ENCODE assay signal across 26 mouse cellular contexts in genomic region chr14:27011561-27011960, GRCm38 (mm10). TPM values are rescaled to one million over a fixed set of nuclear protein-coding genes. Genes with fewer than 3 reads are reported as not detected.
"Had no signal": no experiment of that assay in that cellular context is flagged by ENCODE, and none has a peak within 500 bp of the region (broad histone marks: within the 10 kb centered on the region; RNA-seq: fewer than 3 reads in every experiment).

No protein-coding gene starts in this region.

- H3K4me1 ChIP-seq: lung, embryonic 15.5 days; neural tube, embryonic 12.5 days; neural tube, embryonic 15.5 days had no signal

- H3K4me3 ChIP-seq: left cerebral cortex, adult 2 months; liver, embryonic 13.5 days; lung, embryonic 15.5 days; megakaryocyte, embryonic 14.5 days; midbrain, embryonic 10.5 days; neural tube, embryonic 12.5 days; neural tube, embryonic 15.5 days had no signal

- H3K9me3 ChIP-seq: liver, embryonic 13.5 days; lung, embryonic 15.5 days; megakaryocyte, embryonic 14.5 days; midbrain, embryonic 10.5 days; neural tube, embryonic 12.5 days; neural tube, embryonic 15.5 days had no signal

- H3K27ac ChIP-seq: left cerebral cortex, adult 2 months; liver, embryonic 13.5 days; lung, embryonic 15.5 days; midbrain, embryonic 10.5 days; neural tube, embryonic 12.5 days; neural tube, embryonic 15.5 days had no signal

- H3K27me3 ChIP-seq: liver, embryonic 13.5 days; neural tube, embryonic 12.5 days; neural tube, embryonic 15.5 days had no signal

- DNase-seq: kidney, adult 11 months; kidney, adult 8-10 months; kidney, postnatal 14 days; kidney, postnatal 4 days; layer of hippocampus, postnatal 36 days; liver, embryonic 13.5 days; lung, adult 18-20 months; lung, postnatal 10 days; lung, postnatal 36 days; midbrain, embryonic 14.5 days; right cerebral cortex, adult 18-20 months; right cerebral cortex, postnatal 14 days; right cerebral cortex, postnatal 4 days; thymus, postnatal 4 days had no signal

- H3K9ac ChIP-seq: liver, embryonic 13.5 days; lung, embryonic 15.5 days; neural tube, embryonic 12.5 days; neural tube, embryonic 15.5 days had no signal

- H3K36me3 ChIP-seq: liver, embryonic 13.5 days; lung, embryonic 15.5 days; midbrain, embryonic 10.5 days; neural tube, embryonic 12.5 days; neural tube, embryonic 15.5 days had no signal

- H3K4me2 ChIP-seq: liver, embryonic 13.5 days; lung, embryonic 15.5 days; neural tube, embryonic 12.5 days; neural tube, embryonic 15.5 days had no signal

RNA-seq across cellular contexts. Expression of gene Hesx1, which starts 17.3 kb away (rescaled TPM):
- total RNA-seq: layer of hippocampus, adult 18-20 months; layer of hippocampus, postnatal 10 days; layer of hippocampus, postnatal 36 days; left cerebral cortex, adult 2 months; left cerebral cortex, postnatal 10 days; left cerebral cortex, postnatal 36 days; liver, adult 2 months had no signal
- polyA plus RNA-seq: liver, adult 2 months; lung, embryonic 15.5 days; midbrain, embryonic 14.5 days; stomach, embryonic 14.5 days had no signal
